Mouse (Mus musculus) gastrocnemius, adult 8-10 months (tissue): ENCODE data around the gene Chadl. TPM values are rescaled to one million over a fixed set of nuclear protein-coding genes. Genes with fewer than 3 reads are reported as not detected.

Source experiments
- DNase-seq, 2 experiments: peaks; one replicate each; pipeline ENCODE4 v3.0.0; 2022; ENCODE audit warnings: low spot score in 2 of 2
- total RNA-seq, 4 experiments: library from RNA; stranded (reverse); gene quantifications; 2 replicates each; pipeline ENCODE4 v1.2.4; 2022

The Chadl gene
- total RNA-seq, 4 experiments from 2014 or later: 0.73 to 1.3 (median 1.1) TPM

GRCm38 (mm10) chr15:81700601-81701000, 3.5 kb upstream of the Chadl start:
- DNase-seq: no peak

GRCm38 (mm10) chr15:81700161-81700560, 3.1 kb upstream of the Chadl start:
- no peak for DNase-seq

GRCm38 (mm10) chr15:81698532-81698931, 1.4 kb upstream of the Chadl start:
- no peak for DNase-seq

- no peak for DNase-seq
Measured at GRCm38 (mm10) chr15:81697847-81698246, 760 bp upstream of the Chadl start.

GRCm38 (mm10) chr15:81694891-81695290, 2.2 kb downstream of the Chadl start:
- DNase-seq: no peak

- DNase-seq: peak; percentile 65 to 77
Measured at GRCm38 (mm10) chr15:81693967-81694881, 2.9 kb downstream of the Chadl start.

GRCm38 (mm10) chr15:81693366-81693966, 3.6 kb downstream of the Chadl start:
- DNase-seq: no peak

- no peak for DNase-seq
Measured at GRCm38 (mm10) chr15:81680301-81680805, 16.7 kb downstream of the Chadl start.

GRCm38 (mm10) chr15:81676637-81677036, 20.4 kb downstream of the Chadl start:
- DNase-seq: no peak

- DNase-seq: no peak
Measured at GRCm38 (mm10) chr15:81670231-81670640, 26.9 kb downstream of the Chadl start.

- no peak for DNase-seq
Measured at GRCm38 (mm10) chr15:81666957-81667356, 30.1 kb downstream of the Chadl start.

GRCm38 (mm10) chr15:81663697-81664561, 33.2 kb downstream of the Chadl start, which contains the start of gene L3mbtl2:
Gene L3mbtl2, plus strand, starts transcription at chr15:81663889.
- DNase-seq: peak; percentile 83 to 88

GRCm38 (mm10) chr15:81663281-81663680, 33.8 kb downstream of the Chadl start:
- no peak for DNase-seq

GRCm38 (mm10) chr15:81661701-81662100, 35.4 kb downstream of the Chadl start:
- no peak for DNase-seq

- peak in 1 of 2 experiments; percentile 8 for DNase-seq
Measured at GRCm38 (mm10) chr15:81650636-81651035, 46.5 kb downstream of the Chadl start.

- DNase-seq: peak; percentile 27 to 53
Measured at GRCm38 (mm10) chr15:81649516-81650455, 47.3 kb downstream of the Chadl start.
